ENCODE assay signal across 26 mouse cellular contexts in genomic region chr10:95251674-95252073, GRCm38 (mm10).
DNase-seq lines count a peak whose midpoint lies in the region; ATAC-seq and TF ChIP-seq lines count a peak whose summit lies in the region.
"Had no signal": no experiment of that assay in that cellular context is flagged by ENCODE, and none has a peak within 500 bp of the region (broad histone marks: within the 10 kb centered on the region; RNA-seq: fewer than 3 reads in every experiment).

No protein-coding gene starts in this region.

- no peaks in the 10 kb centered on the region for H3K27me3 ChIP-seq in heart, embryonic 10.5 days (ENCODE audit: insufficient read depth, poor library complexity, severe bottlenecking)
- H3K27me3 ChIP-seq in kidney, embryonic 14.5 days (ENCODE audit: control insufficient read depth, insufficient read depth, low read length): no peaks in the 10 kb centered on the region; the same call in 1 of the 2 replicates
- no peaks in the 10 kb centered on the region for H3K27me3 ChIP-seq in kidney, adult 2 months (replicated peaks; ENCODE audit: control insufficient read depth, insufficient read depth, low read length)
- H3K27me3 ChIP-seq: hindbrain, embryonic 13.5 days; intestine, embryonic 15.5 days; Patski had no signal

- WGBS in heart, embryonic 10.5 days: 61% methylated on average over 16 of the region's 16 CpGs
- WGBS in kidney, embryonic 14.5 days: 80% methylated on average over 16 of the region's 16 CpGs
- WGBS in kidney, adult 2 months: 90% methylated on average over 16 of the region's 16 CpGs

- TF ChIP-seq POLR2A in kidney, adult 2 months (IDR thresholded peaks at IDR 0.05; ENCODE audit: low read depth, low read length): no peak

- DNase-seq in heart, embryonic 10.5 days (ENCODE audit: low spot score): no peak
- no peak for DNase-seq in heart, postnatal 10 days
- DNase-seq in ES-CJ7 (ENCODE audit: low read depth, low spot score) (peak; percentile 60), ZHBTc4 (ENCODE audit: low read depth, low spot score) (peak; percentile 49)
- DNase-seq in kidney, adult 2 months: no peak
- DNase-seq: adrenal gland, adult 8-10 months; adrenal gland, postnatal 25 days; cerebellum, adult 18-20 months; cerebellum, adult 9-10 months; cerebellum, postnatal 14 days; gastrocnemius, postnatal 10 days; gastrocnemius, postnatal 36 days; heart, adult 2 months; heart, postnatal 36 days had no signal

- H3K9me3 ChIP-seq in heart, embryonic 10.5 days: no peaks in the 10 kb centered on the region
- H3K9me3 ChIP-seq in kidney, embryonic 14.5 days (ENCODE audit: control insufficient read depth, low read length): no peaks in the 10 kb centered on the region
- H3K9me3 ChIP-seq: forebrain, embryonic 10.5 days; forebrain, embryonic 13.5 days; G1E; hindbrain, embryonic 10.5 days; hindbrain, embryonic 13.5 days; intestine, embryonic 15.5 days had no signal

- peaks cover 38% of the 10 kb centered on the region for H3K4me1 ChIP-seq in heart, embryonic 10.5 days
- H3K4me1 ChIP-seq in kidney, embryonic 14.5 days (ENCODE audit: control insufficient read depth, insufficient read depth, low read length): no peaks in the 10 kb centered on the region
- H3K4me1 ChIP-seq in kidney, adult 2 months (ENCODE audit: control insufficient read depth, insufficient read depth, low read length): peaks cover 8% of the 10 kb centered on the region

- no peak overlapping the region for H3K9ac ChIP-seq in kidney, embryonic 14.5 days (ENCODE audit: low read depth, low read length)
- H3K9ac ChIP-seq: forebrain, embryonic 13.5 days; hindbrain, embryonic 13.5 days; intestine, embryonic 15.5 days had no signal

- intact Hi-C loops in heart, postnatal 10 days (cut with DNase I): no loop called here

- H3K36me3 ChIP-seq in heart, embryonic 10.5 days: no peaks in the 10 kb centered on the region
- H3K36me3 ChIP-seq in kidney, embryonic 14.5 days (ENCODE audit: control insufficient read depth, insufficient read depth, low read length): no peaks in the 10 kb centered on the region
- no peaks in the 10 kb centered on the region for H3K36me3 ChIP-seq in kidney, adult 2 months (ENCODE audit: control insufficient read depth, insufficient read depth, low read length)
- H3K36me3 ChIP-seq: forebrain, embryonic 10.5 days; hindbrain, embryonic 10.5 days; hindbrain, embryonic 13.5 days; intestine, embryonic 15.5 days had no signal

- ATAC-seq in kidney, embryonic 14.5 days (ENCODE audit: low FRiP score, low TSS enrichment): no peak
- ATAC-seq: activated CD4-positive, CD25-positive, alpha-beta regulatory T cell, adult 4 months; forebrain, embryonic 13.5 days; forebrain, embryonic 16.5 days; hindbrain, embryonic 16.5 days; intestine, embryonic 15.5 days; Patski had no signal

- no peak for TF ChIP-seq CTCF in kidney, adult 2 months (conservative IDR thresholded peaks at IDR 0.05; ENCODE audit: insufficient read depth, insufficient read length, low read depth, low read length)

- no peak overlapping the region for H3K4me2 ChIP-seq in kidney, embryonic 14.5 days (replicated peaks; ENCODE audit: low read depth, low read length)
- H3K4me2 ChIP-seq: forebrain, embryonic 13.5 days; heart, embryonic 11.5 days; hindbrain, embryonic 13.5 days; intestine, embryonic 15.5 days had no signal

- peak overlapping the region; percentile 16; the same call in 1 of the 2 replicates for H3K27ac ChIP-seq in heart, embryonic 10.5 days
- no peak overlapping the region for H3K27ac ChIP-seq in kidney, embryonic 14.5 days (ENCODE audit: low read depth, low read length)
- no peak overlapping the region for H3K27ac ChIP-seq in kidney, adult 2 months (ENCODE audit: insufficient read depth, low read depth, low read length)
- H3K27ac ChIP-seq: forebrain, embryonic 10.5 days; forebrain, embryonic 13.5 days; heart, adult 2 months; hindbrain, embryonic 10.5 days; hindbrain, embryonic 13.5 days; intestine, embryonic 15.5 days had no signal

- H3K4me3 ChIP-seq in heart, embryonic 10.5 days: no peak overlapping the region
- H3K4me3 ChIP-seq in kidney, embryonic 14.5 days (ENCODE audit: low read length): no peak overlapping the region
- no peak overlapping the region for H3K4me3 ChIP-seq in kidney, adult 2 months (ENCODE audit: insufficient read depth, low read depth, low read length)
- H3K4me3 ChIP-seq: forebrain, embryonic 10.5 days; forebrain, embryonic 13.5 days; heart, adult 2 months; hindbrain, embryonic 10.5 days; hindbrain, embryonic 13.5 days; intestine, embryonic 15.5 days had no signal

Comparison
In these comparisons a context has a peak if more than half of its experiments do, and no peak if none do; other contexts are left out.
1. DNase-seq: peak in ES-CJ7 (single experiment) and ZHBTc4 (single experiment); none in heart, embryonic 10.5 days (single experiment), heart, postnatal 10 days (0 of 2) and kidney, adult 2 months (single experiment).